Mouse (Mus musculus) kidney, adult 11 months (tissue): ENCODE measurements around the gene Upk3bl.
"Not testable (repeated sequence)": the region's sequence is repeated elsewhere in the genome, so short reads cannot be mapped to it uniquely, and the experiment has no call there.

Experiments
- DNase-seq: peaks from one replicate; pipeline ENCODE4 v3.0.0; 2022

Upk3bl gene

GRCm38 (mm10) chr5:136088821-136089575 lies 34.7 kb downstream of the Upk3bl start:
- DNase-seq, result no peak

DNA sequence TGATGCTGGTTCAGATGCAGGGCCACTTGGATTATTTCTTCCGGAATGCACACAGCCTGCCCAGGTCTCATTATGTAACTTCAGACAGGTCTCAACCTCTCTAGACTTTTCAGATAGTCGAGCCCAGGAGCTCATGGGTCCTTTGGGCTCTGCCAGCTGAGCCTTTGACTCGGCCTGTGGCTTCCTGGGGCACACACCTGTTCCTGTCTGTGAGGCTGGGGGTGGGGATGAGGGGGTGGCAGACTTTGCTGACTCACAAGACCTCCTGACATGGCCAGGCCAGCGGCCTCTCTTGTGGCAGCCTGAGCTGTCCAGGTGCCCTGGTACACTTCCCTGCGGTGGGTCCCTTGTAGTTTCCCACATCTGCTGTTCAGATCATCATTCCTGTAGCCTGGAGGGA lies 37.6 kb downstream of the Upk3bl start:
- no peak for DNase-seq

DNA sequence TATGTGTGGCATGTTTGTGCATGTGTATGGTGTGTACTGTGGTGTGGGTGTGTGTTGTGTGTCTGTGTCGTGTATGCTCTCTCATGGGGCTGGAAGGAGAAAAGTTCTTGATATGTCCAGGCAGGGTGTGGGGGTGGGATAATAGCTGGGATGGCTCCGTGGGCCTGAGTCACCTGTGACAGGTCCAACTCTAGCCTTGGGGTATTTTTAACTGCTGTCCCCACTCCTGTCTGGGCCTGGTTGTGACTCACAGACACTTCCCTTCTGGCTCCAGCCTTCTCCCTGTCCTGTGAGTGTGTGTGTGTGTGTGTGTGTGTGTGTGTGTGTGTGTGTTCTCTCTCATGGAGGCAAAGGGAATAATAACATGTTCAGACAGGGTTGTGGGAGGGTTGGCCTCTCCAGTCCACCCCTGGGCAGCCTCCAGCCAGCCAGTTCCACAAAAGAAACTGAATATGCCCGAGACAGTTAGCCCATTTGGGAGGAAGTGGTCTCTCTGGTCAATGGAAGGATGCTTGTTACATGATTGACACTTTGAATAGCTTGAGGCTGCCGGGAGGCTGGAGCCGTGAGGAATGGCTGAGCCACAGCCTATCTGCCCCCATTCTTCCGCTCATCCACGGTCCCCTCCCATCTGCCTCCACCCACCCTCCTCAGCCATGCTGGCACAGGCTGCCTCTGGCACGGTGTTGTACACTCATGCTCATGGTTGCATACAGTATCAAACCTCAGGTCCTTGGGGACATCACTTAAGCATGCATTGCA lies 40.1 kb downstream of the Upk3bl start:
- DNase-seq, result no peak

- DNase-seq, result no peak
Measured at GRCm38 (mm10) chr5:136095089-136095488, 40.8 kb downstream of the Upk3bl start.

DNA sequence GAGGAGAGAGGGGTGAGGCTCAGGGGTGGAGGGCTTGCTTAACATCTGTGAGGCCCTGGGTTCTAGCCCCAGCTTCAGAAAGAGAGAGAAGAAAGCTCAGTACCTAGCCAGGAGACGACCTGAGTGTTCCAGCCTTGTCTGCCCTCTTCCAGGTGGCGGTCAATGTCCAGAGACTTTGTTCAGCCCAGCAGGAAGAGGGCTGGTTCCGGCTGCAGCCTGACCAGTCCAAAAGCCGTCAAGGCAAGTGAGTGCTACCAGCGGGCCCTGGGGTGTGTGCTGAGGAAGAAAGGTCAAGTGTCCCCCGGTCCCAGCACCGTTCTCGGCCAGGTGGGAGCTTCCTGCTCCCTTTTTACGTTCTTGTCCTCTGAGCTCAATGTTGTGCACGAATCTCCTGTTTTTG lies 44.2 kb downstream of the Upk3bl start:
- peak; percentile 71 for DNase-seq

- DNase-seq, result peak; percentile 55
Measured at GRCm38 (mm10) chr5:136102099-136102820, 48.0 kb downstream of the Upk3bl start.

- no peak for DNase-seq
Measured at GRCm38 (mm10) chr5:136104511-136104910, 50.2 kb downstream of the Upk3bl start.

GRCm38 (mm10) chr5:136108486-136108885 lies 54.2 kb downstream of the Upk3bl start:
- DNase-seq, result no peak

GRCm38 (mm10) chr5:136109042-136109441 lies 54.8 kb downstream of the Upk3bl start:
- DNase-seq, result no peak

DNA sequence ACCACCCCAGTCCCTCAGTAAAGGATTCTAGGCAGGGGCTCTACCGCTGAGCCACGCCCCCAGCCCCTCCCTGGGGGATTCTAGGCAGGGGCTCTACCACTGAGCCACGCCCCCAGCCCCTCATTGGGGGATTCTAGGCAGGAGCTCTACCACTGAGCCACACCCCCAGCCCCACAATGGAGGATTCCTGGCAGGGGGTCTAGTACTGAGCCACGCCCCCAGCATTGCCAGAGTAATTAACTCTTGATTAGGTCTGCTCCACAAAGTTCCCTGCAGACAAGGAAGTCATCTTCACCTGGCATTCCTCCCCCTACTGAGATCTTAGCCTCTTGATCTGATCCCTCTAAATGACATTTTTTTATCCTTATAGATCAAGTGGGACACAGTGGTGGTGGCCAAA lies 59.3 kb downstream of the Upk3bl start:
- not testable (repeated sequence) for DNase-seq
